Mouse (Mus musculus): ENCODE results near the gene Fzr1. TPM values are rescaled to one million over a fixed set of nuclear protein-coding genes. Genes with fewer than 3 reads are reported as not detected.

The Fzr1 gene
- polyA plus RNA-seq, 1 experiment from 2014 or later = 45.2 TPM

GRCm38 (mm10) chr10:81425236-81425850 is 47.0 kb upstream of the Fzr1 start:
- no peak for TF ChIP-seq CTCF (IDR thresholded peaks at IDR 0.05; ENCODE audit: low read depth)
- 39% methylated on average over 10 of the region's 10 CpGs for WGBS

DNA sequence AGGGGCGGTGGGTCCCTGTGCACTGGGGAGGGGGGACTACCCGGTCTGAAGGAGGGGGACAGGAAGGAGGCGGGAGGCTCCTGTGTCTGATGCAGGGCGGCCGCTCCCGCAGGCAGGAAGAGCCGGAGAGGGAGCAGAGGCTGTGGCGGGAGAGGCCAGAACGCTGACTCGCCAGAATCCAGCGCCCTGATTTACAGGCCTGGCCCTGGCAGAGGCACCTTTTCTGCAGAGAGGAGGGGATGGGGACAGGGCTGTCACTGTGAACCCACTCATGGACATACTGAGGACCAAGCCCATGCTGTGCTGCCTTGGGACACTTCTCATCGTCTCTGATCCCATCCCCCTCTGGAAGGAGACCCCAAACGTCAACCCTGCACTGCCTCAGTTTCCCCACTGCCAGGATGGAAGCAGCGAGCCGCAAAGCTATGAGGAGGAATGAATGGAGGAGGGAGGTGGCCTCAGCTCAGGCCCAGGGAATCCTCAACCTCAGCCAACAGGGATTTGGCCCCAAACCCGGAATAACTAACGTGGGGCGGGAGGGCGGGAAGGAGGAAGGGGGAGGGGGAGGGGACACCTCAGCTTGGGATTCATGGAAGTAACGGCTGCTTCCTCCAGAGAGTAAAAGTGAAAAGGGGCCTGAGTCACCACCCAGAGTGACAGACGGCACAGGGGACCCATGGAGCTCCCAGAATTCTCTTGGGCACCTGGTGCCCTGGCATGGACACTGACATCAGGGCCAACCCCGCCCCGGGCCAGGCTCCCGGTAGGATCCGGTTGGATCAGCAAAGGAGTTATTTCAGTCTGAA is 46.1 kb upstream of the Fzr1 start:
- peaks cover 19% of the 10 kb centered on the region for H3K27me3 ChIP-seq (replicated peaks; ENCODE audit: control insufficient read depth, insufficient read depth, low read length)
- no peaks in the 10 kb centered on the region for H3K9me3 ChIP-seq (ENCODE audit: control insufficient read depth)
- no peak overlapping the region for H3K9ac ChIP-seq (ENCODE audit: low read depth, low read length)
- peak overlapping the region; percentile 72 for H3K4me2 ChIP-seq (replicated peaks; ENCODE audit: low read depth)
- H3K4me1 ChIP-seq (replicated peaks; ENCODE audit: control insufficient read depth, insufficient read depth, low read length) = no peaks in the 10 kb centered on the region
- 0 out of 2 replicates have a peak overlapping the region, but pooled peaks have one; percentile 11 for H3K4me3 ChIP-seq (ENCODE audit: low read depth, low read length)
- no peak overlapping the region for H3K27ac ChIP-seq (ENCODE audit: low read depth, low read length)
- H3K36me3 ChIP-seq (ENCODE audit: control insufficient read depth, insufficient read depth) = peaks cover 7% of the 10 kb centered on the region; the same call in 1 of the 2 replicates
- WGBS = 13% methylated on average over 25 of the region's 25 CpGs
- no peak for TF ChIP-seq CTCF (IDR thresholded peaks at IDR 0.05; ENCODE audit: low read depth)
- no peak for ATAC-seq

More at GRCm38 (mm10) chr10:81425236-81425850, 47.0 kb upstream of the Fzr1 start:
- Histone ChIP-seq H3K4me1 (replicated peaks; ENCODE audit: control insufficient read depth, insufficient read depth, low read length) (no peaks in the 10 kb centered on the region), H3K4me2 (replicated peaks; ENCODE audit: low read depth) (peak overlapping the region; percentile 72), H3K4me3 (ENCODE audit: low read depth, low read length) (0 out of 2 replicates have a peak overlapping the region, but pooled peaks have one; percentile 11), H3K36me3 (ENCODE audit: control insufficient read depth, insufficient read depth) (peaks cover 2% of the 10 kb centered on the region; the same call in 1 of the 2 replicates), H3K9ac (ENCODE audit: low read depth, low read length) (no peak overlapping the region), H3K27ac (ENCODE audit: low read depth, low read length) (peak overlapping the region; percentile 28; the same call in 1 of the 2 replicates), H3K9me3 (ENCODE audit: control insufficient read depth) (no peaks in the 10 kb centered on the region), H3K27me3 (replicated peaks; ENCODE audit: control insufficient read depth, insufficient read depth, low read length) (peaks cover 19% of the 10 kb centered on the region)
- no peak for ATAC-seq

- H3K4me3 ChIP-seq (ENCODE audit: low read depth, low read length) = no peak overlapping the region
- TF ChIP-seq CTCF (IDR thresholded peaks at IDR 0.05; ENCODE audit: low read depth) = no peak
- H3K9ac ChIP-seq (ENCODE audit: low read depth, low read length) = no peak overlapping the region
- H3K4me1 ChIP-seq (replicated peaks; ENCODE audit: control insufficient read depth, insufficient read depth, low read length) = no peaks in the 10 kb centered on the region
- H3K27ac ChIP-seq (ENCODE audit: low read depth, low read length) = no peak overlapping the region
- WGBS = 73% methylated on average over 4 of the region's 4 CpGs
- no peaks in the 10 kb centered on the region for H3K9me3 ChIP-seq (ENCODE audit: control insufficient read depth)
- H3K27me3 ChIP-seq (replicated peaks; ENCODE audit: control insufficient read depth, insufficient read depth, low read length) = peaks cover 19% of the 10 kb centered on the region
- H3K36me3 ChIP-seq (ENCODE audit: control insufficient read depth, insufficient read depth) = peaks cover 7% of the 10 kb centered on the region; the same call in 1 of the 2 replicates
- peak overlapping the region; percentile 72 for H3K4me2 ChIP-seq (replicated peaks; ENCODE audit: low read depth)
- ATAC-seq = no peak
Measured at GRCm38 (mm10) chr10:81423476-81424245, 45.3 kb upstream of the Fzr1 start.

DNA sequence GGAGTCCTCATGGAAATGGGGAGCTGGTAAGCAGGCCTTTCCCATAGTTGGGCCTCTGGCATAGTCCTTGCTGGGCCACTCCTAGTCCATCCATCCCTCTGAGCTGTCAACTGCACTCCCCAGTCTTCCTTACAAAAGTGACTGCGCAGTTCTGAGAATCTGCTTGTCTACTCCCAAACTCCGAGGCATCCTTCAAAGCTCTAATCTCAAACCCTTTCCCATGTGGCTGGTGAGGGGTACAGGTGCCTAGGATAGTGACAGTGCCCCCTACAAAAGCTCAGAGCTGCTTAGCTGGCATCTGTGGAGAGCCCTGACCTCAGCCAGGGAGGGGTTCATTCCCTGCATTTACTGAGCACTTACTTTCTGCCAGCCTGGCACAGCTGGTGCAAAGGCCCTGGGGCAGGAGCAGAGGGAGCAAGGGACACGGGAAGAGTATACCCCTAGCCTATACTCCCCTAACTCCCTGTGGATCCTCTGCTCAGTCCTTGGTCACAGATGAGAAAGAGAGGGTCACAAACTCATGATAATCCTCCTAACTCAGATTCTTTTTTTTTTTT is 44.4 kb upstream of the Fzr1 start:
- H3K27me3 ChIP-seq (replicated peaks; ENCODE audit: control insufficient read depth, insufficient read depth, low read length) = peaks cover 19% of the 10 kb centered on the region
- WGBS = 89% methylated on average over 3 of the region's 3 CpGs
- no peaks in the 10 kb centered on the region for H3K4me1 ChIP-seq (replicated peaks; ENCODE audit: control insufficient read depth, insufficient read depth, low read length)
- H3K4me3 ChIP-seq (ENCODE audit: low read depth, low read length) = no peak overlapping the region
- peaks cover 7% of the 10 kb centered on the region; the same call in 1 of the 2 replicates for H3K36me3 ChIP-seq (ENCODE audit: control insufficient read depth, insufficient read depth)
- ATAC-seq = no peak
- no peak for TF ChIP-seq CTCF (IDR thresholded peaks at IDR 0.05; ENCODE audit: low read depth)
- H3K27ac ChIP-seq (ENCODE audit: low read depth, low read length) = no peak overlapping the region
- H3K9me3 ChIP-seq (ENCODE audit: control insufficient read depth) = no peaks in the 10 kb centered on the region
- no peak overlapping the region for H3K9ac ChIP-seq (ENCODE audit: low read depth, low read length)
- no peak overlapping the region for H3K4me2 ChIP-seq (replicated peaks; ENCODE audit: low read depth)

DNA sequence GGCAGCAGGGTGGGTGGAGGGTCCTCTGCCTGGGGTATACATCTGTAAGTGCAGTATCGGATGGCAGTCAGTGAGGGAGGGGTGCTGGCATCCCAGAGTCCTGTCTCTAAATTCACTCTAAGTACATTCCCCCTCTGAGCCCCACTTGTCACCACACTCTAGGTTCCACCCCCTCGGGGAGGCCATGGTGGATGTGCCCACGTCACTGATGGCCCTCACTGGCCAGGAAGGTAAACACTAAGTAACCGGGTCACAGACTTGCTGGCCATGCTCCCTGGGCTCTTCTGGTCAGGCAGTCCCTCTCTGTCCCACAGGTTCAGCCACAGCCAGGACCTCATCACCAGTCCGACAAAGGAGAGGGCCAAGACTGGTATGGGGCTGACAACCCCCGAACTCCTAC is 43.9 kb upstream of the Fzr1 start:
- ATAC-seq = no peak
- peaks cover 17% of the 10 kb centered on the region for H3K27me3 ChIP-seq (replicated peaks; ENCODE audit: control insufficient read depth, insufficient read depth, low read length)
- H3K4me2 ChIP-seq (replicated peaks; ENCODE audit: low read depth) = no peak overlapping the region
- no peak overlapping the region for H3K4me3 ChIP-seq (ENCODE audit: low read depth, low read length)
- H3K4me1 ChIP-seq (replicated peaks; ENCODE audit: control insufficient read depth, insufficient read depth, low read length) = no peaks in the 10 kb centered on the region
- H3K9me3 ChIP-seq (ENCODE audit: control insufficient read depth) = no peaks in the 10 kb centered on the region
- H3K27ac ChIP-seq (ENCODE audit: low read depth, low read length) = no peak overlapping the region
- no peak for TF ChIP-seq CTCF (IDR thresholded peaks at IDR 0.05; ENCODE audit: low read depth)
- peaks cover 7% of the 10 kb centered on the region; the same call in 1 of the 2 replicates for H3K36me3 ChIP-seq (ENCODE audit: control insufficient read depth, insufficient read depth)
- H3K9ac ChIP-seq (ENCODE audit: low read depth, low read length) = no peak overlapping the region
- 72% methylated on average over 6 of the region's 6 CpGs for WGBS

Data from intestine, postnatal 0 days (tissue).